Mouse (Mus musculus): ENCODE data around the gene Rimklb.
"Not testable (repeated sequence)": the region's sequence is repeated elsewhere in the genome, so short reads cannot be mapped to it uniquely, and the experiment has no call there.

Rimklb gene

GRCm38 (mm10) chr6:122498661-122499060, at the start of gene Rimklb:
Rimklb (minus strand) TSS chr6:122498761.
- DNase-seq, result no peak

- DNase-seq, result no peak
Observed at GRCm38 (mm10) chr6:122545948-122546347, 47.4 kb upstream of the Rimklb start.

GRCm38 (mm10) chr6:122545289-122545882, 46.8 kb upstream of the Rimklb start:
- DNase-seq, result no peak

- DNase-seq, result no peak
Observed at GRCm38 (mm10) chr6:122544672-122545071, 46.1 kb upstream of the Rimklb start.

GRCm38 (mm10) chr6:122543574-122543973, 45.0 kb upstream of the Rimklb start:
- no peak for DNase-seq

- DNase-seq, result not testable (repeated sequence)
Observed at GRCm38 (mm10) chr6:122542459-122542858, 43.9 kb upstream of the Rimklb start.

- DNase-seq, result no peak
Observed at GRCm38 (mm10) chr6:122539564-122539963, 41.0 kb upstream of the Rimklb start.

- DNase-seq, result no peak
Observed at GRCm38 (mm10) chr6:122534032-122534431, 35.5 kb upstream of the Rimklb start.

GRCm38 (mm10) chr6:122532883-122533302, 34.3 kb upstream of the Rimklb start:
- DNase-seq, result no peak

GRCm38 (mm10) chr6:122531466-122532174, 33.1 kb upstream of the Rimklb start:
- DNase-seq, result no peak

GRCm38 (mm10) chr6:122528136-122528535, 29.6 kb upstream of the Rimklb start:
- no peak for DNase-seq

GRCm38 (mm10) chr6:122527596-122527995, 29.0 kb upstream of the Rimklb start:
- no peak for DNase-seq

GRCm38 (mm10) chr6:122523289-122523688, 24.7 kb upstream of the Rimklb start:
- DNase-seq, result no peak

- no peak for DNase-seq
Observed at GRCm38 (mm10) chr6:122522595-122522994, 24.0 kb upstream of the Rimklb start.

GRCm38 (mm10) chr6:122519384-122519783, 20.8 kb upstream of the Rimklb start:
- DNase-seq, result no peak

GRCm38 (mm10) chr6:122517668-122518067, 19.1 kb upstream of the Rimklb start:
- DNase-seq, result no peak

- DNase-seq, result not testable (repeated sequence)
Observed at GRCm38 (mm10) chr6:122515762-122516161, 17.2 kb upstream of the Rimklb start.

GRCm38 (mm10) chr6:122514312-122514711, 15.8 kb upstream of the Rimklb start:
- no peak for DNase-seq

- DNase-seq, result no peak
Observed at GRCm38 (mm10) chr6:122512914-122513878, 14.6 kb upstream of the Rimklb start.

- no peak for DNase-seq
Observed at GRCm38 (mm10) chr6:122508494-122508893, 9.9 kb upstream of the Rimklb start.

- no peak for DNase-seq
Observed at GRCm38 (mm10) chr6:122505545-122505944, 7.0 kb upstream of the Rimklb start, which contains the start of gene Mfap5. Mfap5 (plus strand) TSS chr6:122505845.

- no peak for DNase-seq
Observed at GRCm38 (mm10) chr6:122505041-122505440, 6.5 kb upstream of the Rimklb start.

- no peak for DNase-seq
Observed at GRCm38 (mm10) chr6:122496501-122496900, 2.1 kb downstream of the Rimklb start.
